Mouse (Mus musculus) hindbrain, embryonic 16.5 days (tissue): ENCODE data around the gene Ypel2. TPM values are rescaled to one million over a fixed set of nuclear protein-coding genes. Genes with fewer than 3 reads are reported as not detected.
"Not testable (repeated sequence)": the region's sequence is repeated elsewhere in the genome, so short reads cannot be mapped to it uniquely, and the experiment has no call there.

ENCODE experiments used
- ATAC-seq: fragments of 200-750 bp; cut with Nextera tagmentation; 2 replicates; pipeline ENCODE4 v1.8.0; 2017; ENCODE audit warnings: moderate TSS enrichment, moderate library complexity
- H3K27ac ChIP-seq: fragments of 300-500 bp; sonication (generic); 2 replicates; pipeline ENCODE4 v1.5.1; 2014; ENCODE audit warnings: low read depth, mild to moderate bottlenecking, control low read depth, low read length, moderate library complexity
- H3K27me3 ChIP-seq: fragments of 300-500 bp; sonication (generic); replicated peaks from 2 replicates; pipeline ENCODE4 v1.6.1; 2014; ENCODE audit warnings: low read length; ENCODE audit not compliant: control insufficient read depth, insufficient read depth
- H3K36me3 ChIP-seq: fragments of 300-500 bp; sonication (generic); 2 replicates; pipeline ENCODE4 v1.6.1; 2014; ENCODE audit warnings: mild to moderate bottlenecking, low read length, moderate library complexity, mixed read lengths; ENCODE audit not compliant: control insufficient read depth, insufficient read depth
- H3K4me1 ChIP-seq: fragments of 300-500 bp; sonication (generic); 2 replicates; pipeline ENCODE4 v1.6.1; 2014; ENCODE audit warnings: low read depth, low read length; ENCODE audit not compliant: control insufficient read depth, insufficient read depth
- H3K4me2 ChIP-seq: fragments of 300-500 bp; sonication (generic); 2 replicates; pipeline ENCODE4 v1.6.1; 2014; ENCODE audit warnings: mild to moderate bottlenecking, low read length, control low read depth, moderate library complexity
- H3K4me3 ChIP-seq: fragments of 300-500 bp; sonication (generic); 2 replicates; pipeline ENCODE4 v1.5.1; 2014; ENCODE audit warnings: mild to moderate bottlenecking, low read length, control low read depth, moderate library complexity
- H3K9ac ChIP-seq: fragments of 300-500 bp; sonication (generic); 2 replicates; pipeline ENCODE4 v1.6.1; 2014; ENCODE audit warnings: low read depth, mild to moderate bottlenecking, control low read depth, low read length, moderate library complexity
- H3K9me3 ChIP-seq: fragments of 300-500 bp; sonication (generic); 2 replicates; pipeline ENCODE4 v1.6.1; 2014; ENCODE audit warnings: mild to moderate bottlenecking, low read length, moderate library complexity; ENCODE audit not compliant: control insufficient read depth
- WGBS: fragments of 180-500 bp; shearing (Covaris S2); extraction: QIAGEN DNeasy Blood & Tissue Kit; methylation state at CpG from one replicate; pipeline ENCODE4 v1.1.7; 2014; 5-methylcytosine and 5-hydroxymethylcytosine counted together
- polyA plus RNA-seq: library from polyadenylated mRNA; unstranded; fragments of >200 nt; fragmentation: Nextera tagmentation; extraction: Ambion mirVana; gene quantifications from 2 replicates; pipeline ENCODE4 v1.2.1, GENCODE M21; 2015

The Ypel2 gene
- 4.0 and 4.1 TPM in 2 replicates for polyA plus RNA-seq

GRCm38 (mm10) chr11:86993041-86994037 lies at the start of gene Ypel2:
Gene Ypel2, minus strand, starts transcription at chr11:86993707.
- peak; percentile 100 for ATAC-seq

GRCm38 (mm10) chr11:87043052-87043451 lies 49.5 kb upstream of the Ypel2 start:
- no peaks in the 10 kb centered on the region for H3K9me3 ChIP-seq
- no peak overlapping the region for H3K27ac ChIP-seq
- H3K4me1 ChIP-seq = no peaks in the 10 kb centered on the region
- 89% methylated on average over 3 of the region's 3 CpGs for WGBS
- ATAC-seq = no peak
- no peak overlapping the region for H3K4me2 ChIP-seq
- H3K36me3 ChIP-seq = peaks cover 44% of the 10 kb centered on the region
- no peak overlapping the region for H3K4me3 ChIP-seq
- no peaks in the 10 kb centered on the region for H3K27me3 ChIP-seq
- H3K9ac ChIP-seq = no peak overlapping the region

More at GRCm38 (mm10) chr11:86993041-86994037, at the start of gene Ypel2:
- H3K4me2 ChIP-seq = peak within 1 kb of the TSS; percentile 80
- peak within 1 kb of the TSS; percentile 91 for H3K27ac ChIP-seq
- H3K4me1 ChIP-seq = peaks cover 28% of the 10 kb centered on the region
- under 1% methylated on average over 87 of the region's 96 CpGs for WGBS
- H3K4me3 ChIP-seq = peak within 1 kb of the TSS; percentile 100
- no peaks in the 10 kb centered on the region for H3K9me3 ChIP-seq
- no peaks in the 10 kb centered on the region for H3K27me3 ChIP-seq
- H3K9ac ChIP-seq = peak within 1 kb of the TSS; percentile 81
- H3K36me3 ChIP-seq = no peaks in the 10 kb centered on the region

- no peaks in the 10 kb centered on the region for H3K4me1 ChIP-seq
- H3K36me3 ChIP-seq = peaks cover 46% of the 10 kb centered on the region
- no peak overlapping the region for H3K4me2 ChIP-seq
- 80% methylated on average over 9 of the region's 9 CpGs for WGBS
- H3K9ac ChIP-seq = no peak overlapping the region
- H3K27me3 ChIP-seq = no peaks in the 10 kb centered on the region
- no peak overlapping the region for H3K4me3 ChIP-seq
- no peak for ATAC-seq
- H3K27ac ChIP-seq = no peak overlapping the region
- no peaks in the 10 kb centered on the region for H3K9me3 ChIP-seq
These were observed 45.9 kb upstream of the Ypel2 start for GRCm38 (mm10) chr11:87039307-87039963.

GRCm38 (mm10) chr11:87036180-87036579 lies 42.7 kb upstream of the Ypel2 start:
- H3K9me3 ChIP-seq = no peaks in the 10 kb centered on the region
- ATAC-seq = no peak
- no peak overlapping the region for H3K9ac ChIP-seq
- no peaks in the 10 kb centered on the region for H3K4me1 ChIP-seq
- no peak overlapping the region for H3K4me2 ChIP-seq
- 66% methylated on average over 4 of the region's 4 CpGs for WGBS
- H3K27ac ChIP-seq = no peak overlapping the region
- peaks cover 42% of the 10 kb centered on the region for H3K36me3 ChIP-seq
- H3K27me3 ChIP-seq = no peaks in the 10 kb centered on the region
- H3K4me3 ChIP-seq = no peak overlapping the region

GRCm38 (mm10) chr11:87028212-87028611 lies 34.7 kb upstream of the Ypel2 start:
- Histone ChIP-seq H3K4me2 (no peak overlapping the region), H3K27me3 (no peaks in the 10 kb centered on the region), H3K4me1 (no peaks in the 10 kb centered on the region), H3K9ac (no peak overlapping the region), H3K9me3 (no peaks in the 10 kb centered on the region), H3K36me3 (peaks cover 3% of the 10 kb centered on the region; the same call in 1 of the 2 replicates), H3K4me3 (no peak overlapping the region), H3K27ac (no peak overlapping the region)
- 97% methylated on average over 3 of the region's 3 CpGs for whole genome bisulfite sequencing
- ATAC-seq = no peak

- Histone ChIP-seq H3K9me3 (no peaks in the 10 kb centered on the region), H3K4me1 (no peaks in the 10 kb centered on the region)
- 76% methylated on average over 9 of the region's 9 CpGs for WGBS
These were observed 32.8 kb upstream of the Ypel2 start for GRCm38 (mm10) chr11:87026096-87026875.

GRCm38 (mm10) chr11:87025351-87025750 lies 31.8 kb upstream of the Ypel2 start:
- no peaks in the 10 kb centered on the region for H3K36me3 ChIP-seq
- H3K4me1 ChIP-seq = no peaks in the 10 kb centered on the region
- no peak overlapping the region for H3K4me3 ChIP-seq
- WGBS = 74% methylated on average over 3 of the region's 3 CpGs
- H3K9ac ChIP-seq = no peak overlapping the region
- no peak overlapping the region for H3K27ac ChIP-seq
- H3K9me3 ChIP-seq = no peaks in the 10 kb centered on the region
- ATAC-seq = no peak
- H3K27me3 ChIP-seq = no peaks in the 10 kb centered on the region
- no peak overlapping the region for H3K4me2 ChIP-seq

More at GRCm38 (mm10) chr11:87026096-87026875, 32.8 kb upstream of the Ypel2 start:
- no peaks in the 10 kb centered on the region for H3K36me3 ChIP-seq
- H3K4me3 ChIP-seq = no peak overlapping the region
- H3K9ac ChIP-seq = no peak overlapping the region
- H3K27ac ChIP-seq = no peak overlapping the region
- H3K4me2 ChIP-seq = no peak overlapping the region
- H3K27me3 ChIP-seq = no peaks in the 10 kb centered on the region
- no peak for ATAC-seq

GRCm38 (mm10) chr11:87023240-87023639 lies 29.7 kb upstream of the Ypel2 start:
- WGBS = 57% methylated on average over 7 of the region's 8 CpGs
- ATAC-seq, H3K4me1 ChIP-seq, H3K27me3 ChIP-seq, H3K9ac ChIP-seq, H3K4me2 ChIP-seq, H3K27ac ChIP-seq, H3K9me3 ChIP-seq, H3K4me3 ChIP-seq, H3K36me3 ChIP-seq: not testable (repeated sequence)
